Mouse (Mus musculus): ENCODE data around the gene Dcaf8. TPM values are rescaled to one million over a fixed set of nuclear protein-coding genes. Genes with fewer than 3 reads are reported as not detected.
A peak's percentile ranks its signal among the peaks of the same experiment; 100 is the strongest.
"Not testable (repeated sequence)": the region's sequence is repeated elsewhere in the genome, so short reads cannot be mapped to it uniquely, and the experiment has no call there.

Gene Dcaf8
- polyA plus RNA-seq, 1 experiment from 2014 or later = 134 TPM

DNA sequence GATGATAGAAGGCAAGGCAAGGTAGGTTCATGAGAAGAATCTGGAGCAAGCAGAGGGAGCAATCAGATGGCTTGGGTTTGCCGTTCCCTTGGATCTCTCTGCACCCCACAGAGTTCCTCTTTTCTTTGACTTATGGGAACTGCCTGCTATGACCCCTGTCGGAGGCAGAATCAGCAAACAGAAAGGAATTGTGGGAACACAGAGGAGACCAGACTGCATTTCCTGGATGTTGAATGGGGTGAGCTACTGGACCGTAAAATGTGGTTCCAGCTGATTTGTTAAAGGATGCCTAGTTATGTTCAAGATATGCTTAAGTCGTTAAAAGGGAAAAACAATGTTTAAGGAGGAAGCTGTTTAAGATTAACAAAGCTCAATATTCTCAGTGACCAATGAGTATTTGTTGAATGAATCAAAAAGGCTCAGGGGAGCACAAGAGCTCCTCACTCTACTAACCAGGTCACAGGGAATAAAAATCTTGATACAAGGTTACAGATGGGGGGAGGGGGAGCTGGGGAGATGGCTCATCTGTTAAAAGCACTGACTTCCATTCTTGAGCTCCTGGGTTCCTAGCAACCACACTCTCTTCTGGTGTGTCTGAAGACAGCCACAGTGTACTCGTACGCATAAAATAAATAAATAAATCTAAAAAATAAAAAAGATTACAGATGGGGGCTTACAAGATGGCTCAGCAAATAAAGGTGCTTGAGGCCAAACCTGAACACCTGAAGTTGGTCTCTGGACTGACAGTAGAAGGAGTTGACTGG is 93.2 kb downstream of the Dcaf8 start:
- Histone ChIP-seq H3K4me1 (peaks cover 9% of the 10 kb centered on the region), H3K4me3 (no peak overlapping the region), H3K4me2 (no peak overlapping the region), H3K27me3 (peaks cover 16% of the 10 kb centered on the region; the same call in 1 of the 2 replicates), H3K36me3 (no peaks in the 10 kb centered on the region), H3K27ac (no peak overlapping the region), H3K9me3 (no peaks in the 10 kb centered on the region), H3K9ac (no peak overlapping the region)
- no peak for ATAC-seq (ENCODE audit: insufficient number of reproducible peaks, low FRiP score, low TSS enrichment, low read depth)
- WGBS = 61% methylated on average over 6 of the region's 6 CpGs

DNA sequence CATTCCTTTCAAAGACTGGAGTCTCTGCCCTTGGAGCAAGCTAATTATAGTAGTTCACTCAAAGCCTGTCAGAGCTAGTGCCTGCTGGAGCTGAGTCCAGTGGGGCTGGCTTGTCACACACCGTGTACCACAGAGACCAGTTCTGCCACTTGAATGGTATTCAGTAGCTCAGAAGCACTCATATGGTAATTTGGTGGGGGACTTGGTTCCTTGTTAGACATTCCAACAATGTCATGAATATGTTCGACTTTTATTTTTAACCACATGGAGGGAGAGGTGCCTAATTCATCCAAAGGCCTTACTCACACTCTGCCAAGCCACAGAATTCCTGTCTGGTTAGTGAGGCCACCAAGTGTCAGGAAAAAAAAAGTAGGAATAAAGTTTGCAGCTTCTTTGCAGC is 94.5 kb downstream of the Dcaf8 start:
- ATAC-seq (ENCODE audit: insufficient number of reproducible peaks, low FRiP score, low TSS enrichment, low read depth) = peak; percentile 70
- Histone ChIP-seq H3K9me3 (no peaks in the 10 kb centered on the region), H3K4me1 (peaks cover 9% of the 10 kb centered on the region), H3K36me3 (no peaks in the 10 kb centered on the region), H3K9ac (no peak overlapping the region), H3K27me3 (peaks cover 16% of the 10 kb centered on the region; the same call in 1 of the 2 replicates), H3K4me3 (no peak overlapping the region), H3K4me2 (no peak overlapping the region), H3K27ac (no peak overlapping the region)
- 34% methylated on average over 2 of the region's 2 CpGs for WGBS

DNA sequence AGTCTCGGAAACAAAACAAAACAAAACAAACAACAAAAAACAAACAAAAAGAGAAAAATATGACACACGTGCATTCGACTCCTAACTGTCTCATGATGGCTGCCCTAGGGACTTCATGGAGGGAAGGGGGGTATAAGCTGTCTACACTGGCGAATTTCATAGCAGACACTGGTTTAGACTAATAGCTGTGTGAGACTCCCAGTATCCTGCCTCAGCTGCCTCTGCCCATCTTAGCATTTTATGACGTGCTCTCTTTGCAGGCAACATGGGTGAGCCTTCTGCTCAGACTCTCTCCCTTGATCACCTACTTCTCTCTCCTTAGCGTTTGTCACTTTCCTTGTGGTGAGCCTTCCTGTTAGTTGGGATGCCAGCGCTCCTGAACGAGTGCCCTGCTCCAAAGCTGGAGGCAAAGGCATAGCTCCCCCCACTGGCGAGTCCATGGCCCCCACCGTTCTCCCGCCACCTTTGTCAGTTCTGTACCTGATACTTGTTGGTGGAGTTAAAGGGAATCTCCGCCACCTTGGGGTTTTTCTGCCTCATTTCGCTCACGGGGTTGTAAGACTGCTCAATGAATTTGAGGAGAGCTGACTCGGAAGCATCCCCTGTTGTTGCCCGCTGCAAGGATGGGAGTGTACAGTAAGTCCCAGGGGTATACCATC is 95.8 kb downstream of the Dcaf8 start:
- H3K27me3 ChIP-seq = peaks cover 16% of the 10 kb centered on the region; the same call in 1 of the 2 replicates
- no peaks in the 10 kb centered on the region for H3K9me3 ChIP-seq
- H3K9ac ChIP-seq = no peak overlapping the region
- H3K4me3 ChIP-seq = no peak overlapping the region
- no peak overlapping the region for H3K4me2 ChIP-seq
- H3K27ac ChIP-seq = no peak overlapping the region
- WGBS = 25% methylated on average over 16 of the region's 16 CpGs
- ATAC-seq (ENCODE audit: insufficient number of reproducible peaks, low FRiP score, low TSS enrichment, low read depth) = no peak
- no peaks in the 10 kb centered on the region for H3K36me3 ChIP-seq
- peaks cover 9% of the 10 kb centered on the region for H3K4me1 ChIP-seq

DNA sequence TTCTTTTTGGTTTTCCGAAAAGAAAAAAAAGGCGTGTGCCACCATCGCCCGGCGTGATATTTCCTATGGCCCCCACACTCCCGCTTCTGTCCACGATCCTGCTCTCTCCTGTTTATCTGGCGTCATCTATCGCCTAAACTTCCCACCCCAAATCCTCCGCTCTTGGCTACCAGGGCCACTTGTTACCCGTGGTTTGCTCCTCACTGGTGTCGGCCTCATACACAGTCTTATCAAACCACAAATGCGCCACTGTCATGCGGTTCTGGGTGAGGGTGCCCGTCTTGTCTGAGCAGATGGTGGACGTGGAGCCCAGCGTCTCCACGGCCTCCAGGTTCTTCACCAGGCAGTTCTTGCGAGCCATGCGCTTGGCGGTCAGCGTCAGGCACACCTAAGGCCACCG is 96.8 kb downstream of the Dcaf8 start:
- ATAC-seq (ENCODE audit: insufficient number of reproducible peaks, low FRiP score, low TSS enrichment, low read depth); H3K9me3 ChIP-seq; H3K4me3 ChIP-seq; H3K27ac ChIP-seq; H3K36me3 ChIP-seq; H3K9ac ChIP-seq; H3K4me1 ChIP-seq: not testable (repeated sequence)
- H3K4me2 ChIP-seq = 0 out of 2 replicates have a peak overlapping the region, but pooled peaks have one; percentile 8
- peaks cover 16% of the 10 kb centered on the region; the same call in 1 of the 2 replicates for H3K27me3 ChIP-seq
- 43% methylated on average over 23 of the region's 23 CpGs for WGBS

Other genes with a start within 250 kb of the Dcaf8 start
- gene Slamf6, start 230.6 kb upstream of the Dcaf8 start, polyA plus RNA-seq (2015; fragmentation: Nextera tagmentation; extraction: Ambion mirVana) = 0.27 TPM in 1 of 2 replicates, not detected in the other
- gene Vangl2, start 119.6 kb upstream of the Dcaf8 start, polyA plus RNA-seq (2015; fragmentation: Nextera tagmentation; extraction: Ambion mirVana) = 14.3 and 15.7 TPM in 2 replicates
- 0.05 TPM in 1 of 2 replicates, not detected in the other for gene Nhlh1, start 90.5 kb upstream of the Dcaf8 start, polyA plus RNA-seq (2015; fragmentation: Nextera tagmentation; extraction: Ambion mirVana)
- gene Copa, start 65.6 kb upstream of the Dcaf8 start, polyA plus RNA-seq (2015; fragmentation: Nextera tagmentation; extraction: Ambion mirVana) = 271 and 272 TPM in 2 replicates
- gene Ncstn, start 65.3 kb upstream of the Dcaf8 start, polyA plus RNA-seq (2015; fragmentation: Nextera tagmentation; extraction: Ambion mirVana) = 107 and 119 TPM in 2 replicates
- 118 and 137 TPM in 2 replicates for gene Pex19, start 21.3 kb upstream of the Dcaf8 start, polyA plus RNA-seq (2015; fragmentation: Nextera tagmentation; extraction: Ambion mirVana)
- 136 and 153 TPM in 2 replicates for gene Pea15a, start 58.7 kb downstream of the Dcaf8 start, polyA plus RNA-seq (2015; fragmentation: Nextera tagmentation; extraction: Ambion mirVana)
- 18.0 and 55.9 TPM in 2 replicates for gene Casq1, start 71.8 kb downstream of the Dcaf8 start, polyA plus RNA-seq (2015; fragmentation: Nextera tagmentation; extraction: Ambion mirVana)
- gene Atp1a4, start 110.3 kb downstream of the Dcaf8 start, polyA plus RNA-seq (2015; fragmentation: Nextera tagmentation; extraction: Ambion mirVana) = not detected in 2 replicates
- gene Igsf8, start 113.6 kb downstream of the Dcaf8 start, polyA plus RNA-seq (2015; fragmentation: Nextera tagmentation; extraction: Ambion mirVana) = 51.4 and 62.7 TPM in 2 replicates
- 5.0 and 8.4 TPM in 2 replicates for gene Atp1a2, start 150.0 kb downstream of the Dcaf8 start, polyA plus RNA-seq (2015; fragmentation: Nextera tagmentation; extraction: Ambion mirVana)
- 0.04 and 0.09 TPM in 2 replicates for gene Kcnj9, start 181.2 kb downstream of the Dcaf8 start, polyA plus RNA-seq (2015; fragmentation: Nextera tagmentation; extraction: Ambion mirVana)
- 0.04 and 0.05 TPM in 2 replicates for gene Kcnj10, start 193.1 kb downstream of the Dcaf8 start, polyA plus RNA-seq (2015; fragmentation: Nextera tagmentation; extraction: Ambion mirVana)
- 4.9 and 5.2 TPM in 2 replicates for gene Pigm, start 228.5 kb downstream of the Dcaf8 start, polyA plus RNA-seq (2015; fragmentation: Nextera tagmentation; extraction: Ambion mirVana)

Data from limb, embryonic 15.5 days (tissue).